Mouse (Mus musculus): ENCODE measurements around the gene Hagh. TPM values are rescaled to one million over a fixed set of nuclear protein-coding genes. Genes with fewer than 3 reads are reported as not detected.

Hagh gene
- polyA plus RNA-seq, 1 experiment: 157 TPM

DNA sequence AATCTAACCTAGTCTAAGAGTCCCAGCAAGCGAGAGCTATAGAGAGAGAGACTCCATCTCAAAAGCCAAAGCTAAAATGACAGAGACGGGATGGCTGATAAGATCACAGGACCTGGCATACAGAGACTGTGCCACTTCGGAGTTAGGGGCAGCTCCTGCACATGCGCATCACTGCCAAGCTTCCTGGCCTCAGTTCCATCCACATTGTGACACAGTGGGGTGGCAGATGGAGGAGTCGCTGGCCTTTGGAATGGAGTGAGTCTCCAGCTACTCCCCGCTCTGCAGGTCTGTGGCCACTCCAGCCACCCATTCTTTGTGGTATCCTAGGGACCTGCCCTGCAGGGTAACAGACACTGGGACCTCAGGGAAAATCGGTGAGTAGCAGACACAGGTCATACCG lies 25.8 kb downstream of the Hagh start, which contains the start of gene Igfals:
Gene Igfals, plus strand, starts transcription at position 222 of the 400 bp plus-strand sequence.
- Histone ChIP-seq H3K27me3 (ENCODE audit: control insufficient read depth, insufficient read depth, low read length) (no peaks in the 10 kb centered on the region), H3K4me3 (ENCODE audit: control insufficient read depth, insufficient read depth, low read length) (no peak within 1 kb of the TSS), H3K36me3 (ENCODE audit: control insufficient read depth, insufficient read depth, low read length) (peaks cover 6% of the 10 kb centered on the region), H3K4me1 (replicated peaks; ENCODE audit: control insufficient read depth, insufficient read depth, low read length) (no peaks in the 10 kb centered on the region), H3K27ac (ENCODE audit: control insufficient read depth, insufficient read depth, low read length) (no peak within 1 kb of the TSS)
- no peak for TF ChIP-seq POLR2A (IDR thresholded peaks at IDR 0.05; ENCODE audit: control insufficient read depth, extremely low read depth, insufficient read depth, low read length, poor library complexity)
- TF ChIP-seq CTCF (IDR thresholded peaks at IDR 0.05; ENCODE audit: borderline replicate concordance, control insufficient read depth, extremely low read depth, insufficient read depth, low read length, poor library complexity): no peak
- no peak for DNase-seq
- 95% methylated on average over 8 of the region's 8 CpGs for WGBS

DNA sequence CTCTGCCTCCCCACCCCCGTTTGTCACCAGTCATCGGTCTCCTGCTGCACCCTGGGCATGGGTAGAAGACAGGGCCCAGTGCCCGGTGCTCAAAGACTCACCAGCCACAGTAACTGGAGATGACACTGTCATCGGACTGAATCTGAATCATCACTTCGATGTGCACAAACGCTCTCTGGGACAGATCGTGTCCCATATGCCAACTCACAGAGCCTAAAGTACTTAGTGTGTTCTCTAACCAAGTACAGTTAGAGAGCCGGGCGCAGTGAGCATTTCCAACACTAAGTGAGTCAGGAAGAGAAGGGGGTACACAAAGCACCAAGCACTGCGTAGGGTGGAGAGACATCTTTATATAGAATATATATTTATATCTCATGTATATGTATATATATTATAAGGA lies 28.0 kb downstream of the Hagh start:
- Histone ChIP-seq H3K27ac (ENCODE audit: control insufficient read depth, insufficient read depth, low read length) (no peak overlapping the region), H3K4me1 (replicated peaks; ENCODE audit: control insufficient read depth, insufficient read depth, low read length) (no peaks in the 10 kb centered on the region), H3K27me3 (ENCODE audit: control insufficient read depth, insufficient read depth, low read length) (no peaks in the 10 kb centered on the region), H3K4me3 (ENCODE audit: control insufficient read depth, insufficient read depth, low read length) (no peak overlapping the region), H3K36me3 (ENCODE audit: control insufficient read depth, insufficient read depth, low read length) (no peaks in the 10 kb centered on the region)
- DNase-seq: no peak
- TF ChIP-seq CTCF (IDR thresholded peaks at IDR 0.05; ENCODE audit: borderline replicate concordance, control insufficient read depth, extremely low read depth, insufficient read depth, low read length, poor library complexity): no peak
- TF ChIP-seq POLR2A (IDR thresholded peaks at IDR 0.05; ENCODE audit: control insufficient read depth, extremely low read depth, insufficient read depth, low read length, poor library complexity): no peak
- WGBS: 97% methylated on average over 10 of the region's 10 CpGs

DNA sequence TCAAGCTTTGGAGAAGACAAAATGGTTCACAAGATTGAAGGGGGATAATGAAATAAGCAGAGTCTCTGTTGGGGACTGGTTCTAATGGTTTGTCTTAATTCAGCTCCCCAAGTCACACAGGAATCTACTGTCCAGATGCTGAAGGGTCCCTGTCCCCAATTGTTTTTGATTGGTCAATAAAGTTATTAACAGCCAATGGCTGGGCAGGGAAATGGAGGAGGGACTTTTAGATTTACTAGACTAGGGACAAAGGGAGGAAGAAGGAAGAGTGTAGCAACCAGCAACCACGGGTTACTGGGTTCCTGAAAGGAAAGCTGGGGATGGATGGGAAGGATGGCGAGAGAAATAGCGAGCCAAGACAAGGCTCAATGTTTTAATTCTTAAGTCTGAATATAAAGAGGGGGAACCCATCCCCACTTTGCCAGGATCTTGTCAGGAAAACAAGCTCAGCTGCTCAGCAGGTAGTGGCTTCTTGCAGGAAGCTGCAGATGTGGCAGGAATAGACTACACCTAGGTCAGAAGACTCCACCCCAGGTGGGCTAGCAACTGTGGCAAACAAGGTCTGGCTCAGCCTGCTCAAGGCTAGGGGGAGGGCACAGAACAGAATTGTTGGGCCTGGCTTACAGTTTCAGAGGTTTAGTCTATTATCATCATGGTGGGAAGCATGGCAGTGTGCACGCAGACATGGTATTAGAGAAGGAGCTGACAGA lies 33.9 kb downstream of the Hagh start:
- Histone ChIP-seq H3K36me3 (ENCODE audit: control insufficient read depth, insufficient read depth, low read length) (no peaks in the 10 kb centered on the region), H3K27ac (ENCODE audit: control insufficient read depth, insufficient read depth, low read length) (no peak overlapping the region), H3K4me1 (replicated peaks; ENCODE audit: control insufficient read depth, insufficient read depth, low read length) (no peaks in the 10 kb centered on the region; the same call in 1 of the 2 replicates), H3K4me3 (ENCODE audit: control insufficient read depth, insufficient read depth, low read length) (no peak overlapping the region), H3K27me3 (ENCODE audit: control insufficient read depth, insufficient read depth, low read length) (no peaks in the 10 kb centered on the region)
- WGBS: 67% methylated on average over 4 of the region's 4 CpGs
- DNase-seq: no peak
- no peak for TF ChIP-seq CTCF (IDR thresholded peaks at IDR 0.05; ENCODE audit: borderline replicate concordance, control insufficient read depth, extremely low read depth, insufficient read depth, low read length, poor library complexity)
- no peak for TF ChIP-seq POLR2A (IDR thresholded peaks at IDR 0.05; ENCODE audit: control insufficient read depth, extremely low read depth, insufficient read depth, low read length, poor library complexity)

DNA sequence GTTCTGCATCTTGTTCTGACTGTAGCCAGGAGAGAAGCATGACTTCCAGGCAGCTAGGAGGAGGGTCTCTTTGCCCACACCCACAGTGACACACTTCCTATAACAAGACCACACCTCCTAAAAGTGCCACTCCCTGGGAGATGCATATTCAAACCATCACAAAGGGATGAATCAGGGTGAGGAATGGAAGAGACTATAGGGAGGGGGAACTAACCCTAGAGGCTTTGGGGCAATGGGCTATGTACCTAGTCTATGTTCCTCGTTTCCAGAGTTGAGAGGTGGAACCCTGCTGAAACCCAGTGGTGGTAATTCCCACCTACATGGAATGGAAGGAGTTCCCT lies 34.4 kb downstream of the Hagh start:
- no peak for TF ChIP-seq POLR2A (IDR thresholded peaks at IDR 0.05; ENCODE audit: control insufficient read depth, extremely low read depth, insufficient read depth, low read length, poor library complexity)
- TF ChIP-seq CTCF (IDR thresholded peaks at IDR 0.05; ENCODE audit: borderline replicate concordance, control insufficient read depth, extremely low read depth, insufficient read depth, low read length, poor library complexity): no peak
- 48% methylated on average over 1 of the region's 1 CpGs for WGBS
- no peaks in the 10 kb centered on the region for H3K36me3 ChIP-seq (ENCODE audit: control insufficient read depth, insufficient read depth, low read length)
- no peak overlapping the region for H3K4me3 ChIP-seq (ENCODE audit: control insufficient read depth, insufficient read depth, low read length)
- H3K27ac ChIP-seq (ENCODE audit: control insufficient read depth, insufficient read depth, low read length): no peak overlapping the region
- no peaks in the 10 kb centered on the region; the same call in 1 of the 2 replicates for H3K4me1 ChIP-seq (replicated peaks; ENCODE audit: control insufficient read depth, insufficient read depth, low read length)
- no peak for DNase-seq
- H3K27me3 ChIP-seq (ENCODE audit: control insufficient read depth, insufficient read depth, low read length): no peaks in the 10 kb centered on the region

DNA sequence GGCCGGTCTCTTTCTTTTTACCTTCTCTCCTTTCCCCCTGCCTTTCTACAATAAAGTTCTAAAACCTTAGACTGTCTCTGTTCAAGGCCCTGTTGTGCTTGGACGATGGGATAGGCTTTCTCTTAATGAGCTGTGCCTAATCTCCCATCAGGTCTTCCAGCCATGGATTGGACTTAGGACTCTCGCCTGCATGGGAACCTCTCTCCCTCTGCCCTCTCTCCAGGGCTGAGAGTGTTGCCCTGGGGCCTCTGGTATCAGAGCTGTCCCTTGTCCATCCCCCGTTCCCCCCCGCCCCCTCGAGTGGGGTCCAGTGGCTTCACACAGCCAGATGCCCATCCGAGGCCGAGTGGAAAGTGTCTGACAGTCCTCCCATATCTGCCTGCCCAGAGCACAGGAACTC lies 35.0 kb downstream of the Hagh start:
- TF ChIP-seq CTCF (IDR thresholded peaks at IDR 0.05; ENCODE audit: borderline replicate concordance, control insufficient read depth, extremely low read depth, insufficient read depth, low read length, poor library complexity) (no peak), POLR2A (IDR thresholded peaks at IDR 0.05; ENCODE audit: control insufficient read depth, extremely low read depth, insufficient read depth, low read length, poor library complexity) (no peak)
- WGBS: 92% methylated on average over 8 of the region's 8 CpGs
- Histone ChIP-seq H3K4me3 (ENCODE audit: control insufficient read depth, insufficient read depth, low read length) (no peak overlapping the region), H3K4me1 (replicated peaks; ENCODE audit: control insufficient read depth, insufficient read depth, low read length) (no peaks in the 10 kb centered on the region; the same call in 1 of the 2 replicates), H3K36me3 (ENCODE audit: control insufficient read depth, insufficient read depth, low read length) (no peaks in the 10 kb centered on the region), H3K27me3 (ENCODE audit: control insufficient read depth, insufficient read depth, low read length) (no peaks in the 10 kb centered on the region), H3K27ac (ENCODE audit: control insufficient read depth, insufficient read depth, low read length) (no peak overlapping the region)
- no peak for DNase-seq

DNA sequence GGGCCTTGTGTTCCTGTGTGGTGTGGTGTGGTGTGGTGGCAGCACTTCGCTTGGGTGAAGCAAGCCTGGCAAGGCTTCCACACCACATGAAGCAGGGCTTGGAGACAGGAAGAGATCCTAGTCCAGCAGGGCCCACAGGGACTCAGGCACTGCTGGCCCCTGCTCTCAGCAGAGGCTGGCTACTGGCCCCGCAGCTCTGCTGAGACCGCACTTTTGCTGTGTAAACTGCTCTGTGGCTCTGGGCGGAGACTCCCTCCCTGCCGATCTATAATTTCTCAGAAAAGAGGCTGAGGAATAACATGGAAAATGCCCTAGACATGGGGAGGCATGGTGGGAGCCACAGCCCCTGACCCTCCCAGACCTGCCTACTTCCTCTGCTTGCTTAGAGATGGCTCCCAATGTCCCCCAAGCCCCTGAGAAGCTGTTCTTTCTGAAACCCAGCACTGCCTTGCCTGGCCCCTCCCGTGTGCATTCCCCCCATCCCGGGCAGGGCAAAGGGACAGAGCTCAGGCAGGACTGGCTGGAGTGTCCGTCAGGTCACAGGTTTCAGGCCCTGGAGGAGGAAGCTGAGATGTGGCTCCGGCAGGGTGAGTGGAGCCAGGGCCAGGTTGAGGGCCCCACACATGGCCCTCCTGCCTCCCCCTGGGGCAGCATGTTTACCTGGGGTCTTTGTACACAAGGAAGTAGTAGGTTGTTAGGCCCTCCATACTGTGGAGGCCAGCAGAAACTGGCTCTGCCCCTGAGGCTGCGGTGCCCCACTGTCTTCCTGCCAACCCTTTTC lies 37.6 kb downstream of the Hagh start:
- no peaks in the 10 kb centered on the region; the same call in 1 of the 2 replicates for H3K4me1 ChIP-seq (replicated peaks; ENCODE audit: control insufficient read depth, insufficient read depth, low read length)
- H3K27me3 ChIP-seq (ENCODE audit: control insufficient read depth, insufficient read depth, low read length): no peaks in the 10 kb centered on the region
- H3K36me3 ChIP-seq (ENCODE audit: control insufficient read depth, insufficient read depth, low read length): peaks cover under 1% of the 10 kb centered on the region; the same call in 1 of the 2 replicates
- no peak for DNase-seq
- no peak overlapping the region for H3K27ac ChIP-seq (ENCODE audit: control insufficient read depth, insufficient read depth, low read length)
- 80% methylated on average over 10 of the region's 10 CpGs for WGBS
- no peak overlapping the region for H3K4me3 ChIP-seq (ENCODE audit: control insufficient read depth, insufficient read depth, low read length)
- TF ChIP-seq CTCF (IDR thresholded peaks at IDR 0.05; ENCODE audit: borderline replicate concordance, control insufficient read depth, extremely low read depth, insufficient read depth, low read length, poor library complexity): no peak
